Mouse (Mus musculus) cerebellum, adult 9-11 months (tissue): ENCODE results near the gene Amn.

ENCODE experiments used
- DNase-seq: peaks from one replicate; pipeline ENCODE4 v3.0.0; 2022

Gene Amn

GRCm38 (mm10) chr12:111270629-111271277, at the start of gene Amn:
Amn (plus strand) TSS chr12:111271095.
- no peak for DNase-seq

GRCm38 (mm10) chr12:111225197-111225780, 45.6 kb upstream of the Amn start:
- no peak for DNase-seq

GRCm38 (mm10) chr12:111227410-111227809, 43.5 kb upstream of the Amn start:
- DNase-seq = no peak

- no peak for DNase-seq
Measured at GRCm38 (mm10) chr12:111228488-111228887, 42.4 kb upstream of the Amn start.

- DNase-seq = no peak
Measured at GRCm38 (mm10) chr12:111230793-111231192, 40.1 kb upstream of the Amn start.

GRCm38 (mm10) chr12:111233798-111234197, 37.1 kb upstream of the Amn start:
- no peak for DNase-seq

- no peak for DNase-seq
Measured at GRCm38 (mm10) chr12:111234383-111234782, 36.5 kb upstream of the Amn start.

GRCm38 (mm10) chr12:111235631-111236030, 35.3 kb upstream of the Amn start:
- no peak for DNase-seq

- peak; percentile 24 for DNase-seq
Measured at GRCm38 (mm10) chr12:111237611-111238188, 33.2 kb upstream of the Amn start.

GRCm38 (mm10) chr12:111238345-111238744, 32.5 kb upstream of the Amn start:
- no peak for DNase-seq

GRCm38 (mm10) chr12:111238778-111239177, 32.1 kb upstream of the Amn start:
- peak; percentile 50 for DNase-seq

GRCm38 (mm10) chr12:111239930-111240329, 31.0 kb upstream of the Amn start:
- DNase-seq = peak; percentile 27

- peak; percentile 98 for DNase-seq
Measured at GRCm38 (mm10) chr12:111241916-111242315, 29.0 kb upstream of the Amn start.

GRCm38 (mm10) chr12:111242346-111242745, 28.5 kb upstream of the Amn start:
- peak; percentile 46 for DNase-seq

GRCm38 (mm10) chr12:111243733-111244132, 27.2 kb upstream of the Amn start:
- peak; percentile 43 for DNase-seq

GRCm38 (mm10) chr12:111245070-111245469, 25.8 kb upstream of the Amn start:
- DNase-seq = peak; percentile 45

GRCm38 (mm10) chr12:111246808-111247464, 24.0 kb upstream of the Amn start:
- no peak for DNase-seq

GRCm38 (mm10) chr12:111249095-111249494, 21.8 kb upstream of the Amn start:
- no peak for DNase-seq

- no peak for DNase-seq
Measured at GRCm38 (mm10) chr12:111250116-111250515, 20.8 kb upstream of the Amn start.

GRCm38 (mm10) chr12:111251227-111251626, 19.7 kb upstream of the Amn start:
- DNase-seq = no peak

GRCm38 (mm10) chr12:111263650-111264049, 7.2 kb upstream of the Amn start:
- no peak for DNase-seq

GRCm38 (mm10) chr12:111265212-111265611, 5.7 kb upstream of the Amn start:
- DNase-seq = no peak

- DNase-seq = no peak
Measured at GRCm38 (mm10) chr12:111266592-111266991, 4.3 kb upstream of the Amn start.
